Mouse (Mus musculus) limb, embryonic 15.5 days (tissue): ENCODE measurements around the gene Tmem189. TPM values are rescaled to one million over a fixed set of nuclear protein-coding genes. Genes with fewer than 3 reads are reported as not detected.

ENCODE experiments used
- ATAC-seq: fragments of 200-750 bp; cut with Nextera tagmentation; 2 replicates; pipeline ENCODE4 v1.8.0; 2017; ENCODE audit warnings: low read depth, moderate TSS enrichment; ENCODE audit not compliant: insufficient number of reproducible peaks, low FRiP score, low TSS enrichment
- H3K27ac ChIP-seq: fragments of 300-500 bp; sonication (generic); 2 replicates; pipeline ENCODE4 v1.5.1; 2015; ENCODE audit warnings: moderate library complexity, mild to moderate bottlenecking, inconsistent platforms
- H3K27me3 ChIP-seq: fragments of 300-500 bp; sonication (generic); 2 replicates; pipeline ENCODE4 v1.6.1; 2015; ENCODE audit warnings: inconsistent platforms
- H3K36me3 ChIP-seq: fragments of 300-500 bp; sonication (generic); 2 replicates; pipeline ENCODE4 v1.6.1; 2015; ENCODE audit warnings: inconsistent platforms
- H3K4me1 ChIP-seq: fragments of 300-500 bp; sonication (generic); 2 replicates; pipeline ENCODE4 v1.6.1; 2015; ENCODE audit warnings: inconsistent platforms
- H3K4me2 ChIP-seq: fragments of 300-500 bp; sonication (generic); 2 replicates; pipeline ENCODE4 v1.6.1; 2015; ENCODE audit warnings: mild to moderate bottlenecking, inconsistent platforms
- H3K4me3 ChIP-seq: fragments of 300-500 bp; sonication (generic); 2 replicates; pipeline ENCODE4 v1.5.1; 2015; ENCODE audit warnings: mild to moderate bottlenecking, inconsistent platforms
- H3K9ac ChIP-seq: fragments of 300-500 bp; sonication (generic); 2 replicates; pipeline ENCODE4 v1.6.1; 2015; ENCODE audit warnings: inconsistent platforms
- H3K9me3 ChIP-seq: fragments of 300-500 bp; sonication (generic); 2 replicates; pipeline ENCODE4 v1.6.1; 2016; ENCODE audit warnings: inconsistent platforms
- WGBS: fragments of 180-500 bp; shearing (Covaris S2); methylation state at CpG from one replicate; pipeline ENCODE4 v1.1.7; 2015; 5-methylcytosine and 5-hydroxymethylcytosine counted together
- polyA plus RNA-seq: library from polyadenylated mRNA; unstranded; fragments of >200 nt; fragmentation: Nextera tagmentation; extraction: Ambion mirVana; gene quantifications from 2 replicates; pipeline ENCODE4 v1.2.1, GENCODE M21; 2015

The Tmem189 gene
- 36.2 and 40.1 TPM in 2 replicates for polyA plus RNA-seq

GRCm38 (mm10) chr2:167689501-167690218 is at the start of gene Tmem189:
Gene Tmem189 (minus strand): TSS chr2:167689822.
- Histone ChIP-seq H3K27me3 (peaks cover 35% of the 10 kb centered on the region), H3K9me3 (no peaks in the 10 kb centered on the region), H3K4me1 (peaks cover 39% of the 10 kb centered on the region), H3K4me3 (peak within 1 kb of the TSS; percentile 82), H3K4me2 (peak within 1 kb of the TSS; percentile 97), H3K36me3 (no peaks in the 10 kb centered on the region), H3K27ac (peak within 1 kb of the TSS; percentile 79), H3K9ac (peak within 1 kb of the TSS; percentile 62)
- WGBS, result under 1% methylated on average over 98 of the region's 99 CpGs
- no peak for ATAC-seq

- Histone ChIP-seq H3K9ac (no peak overlapping the region), H3K36me3 (no peaks in the 10 kb centered on the region), H3K4me1 (peaks cover 13% of the 10 kb centered on the region), H3K27ac (no peak overlapping the region), H3K4me3 (no peak overlapping the region), H3K4me2 (no peak overlapping the region), H3K27me3 (no peaks in the 10 kb centered on the region), H3K9me3 (no peaks in the 10 kb centered on the region)
- 22% methylated on average over 5 of the region's 6 CpGs for WGBS
- ATAC-seq, result no peak
Measured at GRCm38 (mm10) chr2:167739030-167739429, 49.4 kb upstream of the Tmem189 start.

- 68% methylated on average over 10 of the region's 10 CpGs for WGBS
- ATAC-seq, result no peak
- Histone ChIP-seq H3K36me3 (no peaks in the 10 kb centered on the region), H3K4me2 (no peak overlapping the region), H3K9ac (no peak overlapping the region), H3K27me3 (no peaks in the 10 kb centered on the region), H3K4me3 (no peak overlapping the region), H3K4me1 (peaks cover 36% of the 10 kb centered on the region), H3K27ac (no peak overlapping the region), H3K9me3 (no peaks in the 10 kb centered on the region)
Measured at GRCm38 (mm10) chr2:167734861-167735260, 45.2 kb upstream of the Tmem189 start.

GRCm38 (mm10) chr2:167731149-167731548 is 41.5 kb upstream of the Tmem189 start:
- Histone ChIP-seq H3K9ac (no peak overlapping the region), H3K27me3 (no peaks in the 10 kb centered on the region), H3K4me1 (peaks cover 50% of the 10 kb centered on the region), H3K9me3 (no peaks in the 10 kb centered on the region), H3K4me3 (no peak overlapping the region), H3K36me3 (no peaks in the 10 kb centered on the region), H3K4me2 (no peak overlapping the region), H3K27ac (peak overlapping the region; percentile 4; the same call in 1 of the 2 replicates)
- 59% methylated on average over 13 of the region's 13 CpGs for WGBS
- no peak for ATAC-seq

GRCm38 (mm10) chr2:167730036-167730435 is 40.4 kb upstream of the Tmem189 start:
- H3K9me3 ChIP-seq, result no peaks in the 10 kb centered on the region
- no peaks in the 10 kb centered on the region for H3K36me3 ChIP-seq
- 63% methylated on average over 7 of the region's 7 CpGs for WGBS
- peaks cover 53% of the 10 kb centered on the region for H3K4me1 ChIP-seq
- H3K4me2 ChIP-seq, result no peak overlapping the region
- H3K27me3 ChIP-seq, result no peaks in the 10 kb centered on the region
- H3K4me3 ChIP-seq, result no peak overlapping the region
- peak overlapping the region; percentile 43; the same call in 1 of the 2 replicates for H3K27ac ChIP-seq
- no peak for ATAC-seq
- no peak overlapping the region for H3K9ac ChIP-seq

GRCm38 (mm10) chr2:167727161-167727560 is 37.5 kb upstream of the Tmem189 start:
- Histone ChIP-seq H3K9ac (no peak overlapping the region), H3K36me3 (no peaks in the 10 kb centered on the region), H3K27ac (peak overlapping the region; percentile 50; the same call in 1 of the 2 replicates), H3K4me3 (no peak overlapping the region), H3K9me3 (no peaks in the 10 kb centered on the region), H3K27me3 (no peaks in the 10 kb centered on the region), H3K4me1 (peaks cover 47% of the 10 kb centered on the region), H3K4me2 (no peak overlapping the region)
- ATAC-seq, result peak; percentile 69; the same call in 1 of the 2 replicates
- 38% methylated on average over 13 of the region's 13 CpGs for WGBS

GRCm38 (mm10) chr2:167725879-167726278 is 36.3 kb upstream of the Tmem189 start:
- Histone ChIP-seq H3K4me1 (peaks cover 48% of the 10 kb centered on the region), H3K27me3 (no peaks in the 10 kb centered on the region), H3K27ac (no peak overlapping the region; the same call in 1 of the 2 replicates), H3K36me3 (no peaks in the 10 kb centered on the region), H3K4me3 (no peak overlapping the region), H3K9me3 (no peaks in the 10 kb centered on the region), H3K9ac (no peak overlapping the region), H3K4me2 (no peak overlapping the region)
- 80% methylated on average over 10 of the region's 10 CpGs for WGBS
- no peak for ATAC-seq

GRCm38 (mm10) chr2:167723589-167724206 is 34.1 kb upstream of the Tmem189 start:
- H3K27ac ChIP-seq, result no peak overlapping the region
- no peak overlapping the region for H3K9ac ChIP-seq
- ATAC-seq, result no peak
- H3K9me3 ChIP-seq, result no peaks in the 10 kb centered on the region
- H3K4me1 ChIP-seq, result peaks cover 36% of the 10 kb centered on the region
- WGBS, result 81% methylated on average over 11 of the region's 11 CpGs
- no peak overlapping the region for H3K4me2 ChIP-seq
- no peaks in the 10 kb centered on the region for H3K27me3 ChIP-seq
- H3K4me3 ChIP-seq, result no peak overlapping the region
- no peaks in the 10 kb centered on the region for H3K36me3 ChIP-seq

GRCm38 (mm10) chr2:167722538-167722937 is 32.9 kb upstream of the Tmem189 start:
- Histone ChIP-seq H3K9ac (no peak overlapping the region), H3K27ac (peak overlapping the region; percentile 22; the same call in 1 of the 2 replicates), H3K9me3 (no peaks in the 10 kb centered on the region), H3K4me2 (no peak overlapping the region), H3K4me3 (no peak overlapping the region), H3K4me1 (peaks cover 30% of the 10 kb centered on the region), H3K36me3 (no peaks in the 10 kb centered on the region), H3K27me3 (no peaks in the 10 kb centered on the region)
- no peak for ATAC-seq
- WGBS, result 56% methylated on average over 6 of the region's 6 CpGs

GRCm38 (mm10) chr2:167721159-167721882 is 31.7 kb upstream of the Tmem189 start:
- H3K9ac ChIP-seq, result no peak overlapping the region
- H3K4me2 ChIP-seq, result no peak overlapping the region
- no peaks in the 10 kb centered on the region for H3K9me3 ChIP-seq
- 56% methylated on average over 11 of the region's 11 CpGs for WGBS
- no peaks in the 10 kb centered on the region for H3K36me3 ChIP-seq
- H3K27me3 ChIP-seq, result no peaks in the 10 kb centered on the region
- peaks cover 18% of the 10 kb centered on the region; the same call in 1 of the 2 replicates for H3K4me1 ChIP-seq
- H3K4me3 ChIP-seq, result no peak overlapping the region
- ATAC-seq, result no peak
- H3K27ac ChIP-seq, result peak overlapping the region; percentile 22

GRCm38 (mm10) chr2:167719520-167719919 is 29.9 kb upstream of the Tmem189 start:
- no peak for ATAC-seq
- no peak overlapping the region for H3K27ac ChIP-seq
- no peak overlapping the region for H3K4me2 ChIP-seq
- H3K27me3 ChIP-seq, result no peaks in the 10 kb centered on the region
- 77% methylated on average over 4 of the region's 4 CpGs for WGBS
- H3K4me1 ChIP-seq, result peaks cover 17% of the 10 kb centered on the region; the same call in 1 of the 2 replicates
- no peak overlapping the region for H3K9ac ChIP-seq
- no peaks in the 10 kb centered on the region for H3K36me3 ChIP-seq
- H3K9me3 ChIP-seq, result no peaks in the 10 kb centered on the region
- no peak overlapping the region for H3K4me3 ChIP-seq

- Histone ChIP-seq H3K4me3 (no peak overlapping the region), H3K4me1 (peaks cover 13% of the 10 kb centered on the region; the same call in 1 of the 2 replicates), H3K36me3 (no peaks in the 10 kb centered on the region), H3K4me2 (no peak overlapping the region), H3K27me3 (no peaks in the 10 kb centered on the region), H3K27ac (no peak overlapping the region), H3K9me3 (no peaks in the 10 kb centered on the region), H3K9ac (no peak overlapping the region)
- no peak for ATAC-seq
- 50% methylated on average over 1 of the region's 1 CpGs for WGBS
Measured at GRCm38 (mm10) chr2:167717208-167717607, 27.6 kb upstream of the Tmem189 start.
